Mouse (Mus musculus): ENCODE results near the gene Ltbp4. TPM values are rescaled to one million over a fixed set of nuclear protein-coding genes. Genes with fewer than 3 reads are reported as not detected.
A peak's percentile ranks its signal among the peaks of the same experiment; 100 is the strongest.

Gene Ltbp4
- 54.5 and 62.3 TPM in 2 replicates for polyA plus RNA-seq (2012; rRNA removed)

- Histone ChIP-seq H3K4me1 (ENCODE audit: control insufficient read depth, insufficient read depth, low read length) (peaks cover 4% of the 10 kb centered on the region; the same call in 1 of the 2 replicates), H3K4me3 (ENCODE audit: insufficient read depth, low read length) (no peak within 1 kb of the TSS), H3K27ac (ENCODE audit: insufficient read depth, low read length) (0 out of 2 replicates have a peak within 1 kb of the TSS, but pooled peaks have one; percentile 68)
- TF ChIP-seq CTCF (IDR thresholded peaks at IDR 0.05; ENCODE audit: extremely low read depth, insufficient read depth, low read length) = no peak
- no peak for TF ChIP-seq POLR2A (IDR thresholded peaks at IDR 0.05; ENCODE audit: extremely low read depth, insufficient read depth, low read length)
These were observed at the start of gene Ltbp4 for GRCm38 (mm10) chr7:27337175-27337853. TSS of gene Ltbp4 (minus strand) at chr7:27337692.

GRCm38 (mm10) chr7:27384731-27385130, 47.2 kb upstream of the Ltbp4 start:
- Histone ChIP-seq H3K27ac (ENCODE audit: insufficient read depth, low read length) (no peak overlapping the region), H3K4me3 (ENCODE audit: insufficient read depth, low read length) (no peak overlapping the region), H3K4me1 (ENCODE audit: control insufficient read depth, insufficient read depth, low read length) (no peaks in the 10 kb centered on the region; the same call in 1 of the 2 replicates)
- TF ChIP-seq POLR2A (IDR thresholded peaks at IDR 0.05; ENCODE audit: extremely low read depth, insufficient read depth, low read length) (no peak), CTCF (IDR thresholded peaks at IDR 0.05; ENCODE audit: extremely low read depth, insufficient read depth, low read length) (peak; percentile 53)

- no peak overlapping the region for H3K27ac ChIP-seq (ENCODE audit: insufficient read depth, low read length)
- H3K4me1 ChIP-seq (ENCODE audit: control insufficient read depth, insufficient read depth, low read length) = no peaks in the 10 kb centered on the region; the same call in 1 of the 2 replicates
- TF ChIP-seq CTCF (IDR thresholded peaks at IDR 0.05; ENCODE audit: extremely low read depth, insufficient read depth, low read length) (no peak), POLR2A (IDR thresholded peaks at IDR 0.05; ENCODE audit: extremely low read depth, insufficient read depth, low read length) (no peak)
- H3K4me3 ChIP-seq (ENCODE audit: insufficient read depth, low read length) = no peak overlapping the region
These were observed 46.6 kb upstream of the Ltbp4 start for GRCm38 (mm10) chr7:27384134-27384533.

- H3K4me1 ChIP-seq (ENCODE audit: control insufficient read depth, insufficient read depth, low read length) = no peaks in the 10 kb centered on the region; the same call in 1 of the 2 replicates
- no peak overlapping the region for H3K4me3 ChIP-seq (ENCODE audit: insufficient read depth, low read length)
- no peak overlapping the region for H3K27ac ChIP-seq (ENCODE audit: insufficient read depth, low read length)
- TF ChIP-seq POLR2A (IDR thresholded peaks at IDR 0.05; ENCODE audit: extremely low read depth, insufficient read depth, low read length) (no peak), CTCF (IDR thresholded peaks at IDR 0.05; ENCODE audit: extremely low read depth, insufficient read depth, low read length) (no peak)
These were observed 45.7 kb upstream of the Ltbp4 start for GRCm38 (mm10) chr7:27383233-27383632.

GRCm38 (mm10) chr7:27381560-27381959, 44.1 kb upstream of the Ltbp4 start:
- no peak overlapping the region for H3K4me3 ChIP-seq (ENCODE audit: insufficient read depth, low read length)
- no peaks in the 10 kb centered on the region; the same call in 1 of the 2 replicates for H3K4me1 ChIP-seq (ENCODE audit: control insufficient read depth, insufficient read depth, low read length)
- H3K27ac ChIP-seq (ENCODE audit: insufficient read depth, low read length) = no peak overlapping the region
- TF ChIP-seq POLR2A (IDR thresholded peaks at IDR 0.05; ENCODE audit: extremely low read depth, insufficient read depth, low read length) (no peak), CTCF (IDR thresholded peaks at IDR 0.05; ENCODE audit: extremely low read depth, insufficient read depth, low read length) (no peak)

- Histone ChIP-seq H3K27ac (ENCODE audit: insufficient read depth, low read length) (no peak overlapping the region), H3K4me1 (ENCODE audit: control insufficient read depth, insufficient read depth, low read length) (no peaks in the 10 kb centered on the region; the same call in 1 of the 2 replicates), H3K4me3 (ENCODE audit: insufficient read depth, low read length) (no peak overlapping the region)
- TF ChIP-seq POLR2A (IDR thresholded peaks at IDR 0.05; ENCODE audit: extremely low read depth, insufficient read depth, low read length) (no peak), CTCF (IDR thresholded peaks at IDR 0.05; ENCODE audit: extremely low read depth, insufficient read depth, low read length) (no peak)
These were observed 43.5 kb upstream of the Ltbp4 start for GRCm38 (mm10) chr7:27381009-27381408.

GRCm38 (mm10) chr7:27379836-27380235, 42.3 kb upstream of the Ltbp4 start:
- no peak overlapping the region for H3K4me3 ChIP-seq (ENCODE audit: insufficient read depth, low read length)
- H3K27ac ChIP-seq (ENCODE audit: insufficient read depth, low read length) = no peak overlapping the region
- no peak for TF ChIP-seq POLR2A (IDR thresholded peaks at IDR 0.05; ENCODE audit: extremely low read depth, insufficient read depth, low read length)
- no peak for TF ChIP-seq CTCF (IDR thresholded peaks at IDR 0.05; ENCODE audit: extremely low read depth, insufficient read depth, low read length)
- H3K4me1 ChIP-seq (ENCODE audit: control insufficient read depth, insufficient read depth, low read length) = no peaks in the 10 kb centered on the region; the same call in 1 of the 2 replicates

- 0 out of 2 replicates have a peak, but pooled peaks cover 1% of the 10 kb centered on the region for H3K4me1 ChIP-seq (ENCODE audit: control insufficient read depth, insufficient read depth, low read length)
- no peak overlapping the region for H3K27ac ChIP-seq (ENCODE audit: insufficient read depth, low read length)
- no peak for TF ChIP-seq POLR2A (IDR thresholded peaks at IDR 0.05; ENCODE audit: extremely low read depth, insufficient read depth, low read length)
- peak; percentile 51 for TF ChIP-seq CTCF (IDR thresholded peaks at IDR 0.05; ENCODE audit: extremely low read depth, insufficient read depth, low read length)
- no peak overlapping the region for H3K4me3 ChIP-seq (ENCODE audit: insufficient read depth, low read length)
These were observed 40.9 kb upstream of the Ltbp4 start for GRCm38 (mm10) chr7:27378431-27378830.

GRCm38 (mm10) chr7:27375274-27375673, 37.8 kb upstream of the Ltbp4 start:
- no peak for TF ChIP-seq CTCF (IDR thresholded peaks at IDR 0.05; ENCODE audit: extremely low read depth, insufficient read depth, low read length)
- no peak for TF ChIP-seq POLR2A (IDR thresholded peaks at IDR 0.05; ENCODE audit: extremely low read depth, insufficient read depth, low read length)
- H3K4me3 ChIP-seq (ENCODE audit: insufficient read depth, low read length) = no peak overlapping the region
- H3K27ac ChIP-seq (ENCODE audit: insufficient read depth, low read length) = no peak overlapping the region
- H3K4me1 ChIP-seq (ENCODE audit: control insufficient read depth, insufficient read depth, low read length) = 0 out of 2 replicates have a peak, but pooled peaks cover 1% of the 10 kb centered on the region
